Mouse (Mus musculus) forebrain, embryonic 11.5 days (tissue): ENCODE measurements around the gene Rbbp8nl. TPM values are rescaled to one million over a fixed set of nuclear protein-coding genes. Genes with fewer than 3 reads are reported as not detected.

Experiments used
- ATAC-seq: fragments of 200-750 bp; cut with Nextera tagmentation; replicated peaks from 2 replicates; pipeline ENCODE4 v1.8.0; 2017; ENCODE audit warnings: moderate TSS enrichment; ENCODE audit not compliant: low FRiP score
- DNase-seq: peaks from one replicate; pipeline ENCODE4 v3.0.0-alpha.2; 2017; ENCODE audit warnings: low spot score
- H3K27ac ChIP-seq: fragments of 300-500 bp; sonication (generic); 2 replicates; pipeline ENCODE4 v1.5.1; 2014; ENCODE audit warnings: low read depth, low read length
- H3K27me3 ChIP-seq: fragments of 300-500 bp; sonication (generic); 2 replicates; pipeline ENCODE4 v1.6.1; 2014; ENCODE audit warnings: mild to moderate bottlenecking, low read length, mixed read lengths; ENCODE audit not compliant: control insufficient read depth, insufficient read depth
- H3K36me3 ChIP-seq: fragments of 300-500 bp; sonication (generic); 2 replicates; pipeline ENCODE4 v1.6.1; 2014; ENCODE audit warnings: mild to moderate bottlenecking, low read length, moderate library complexity, mixed read lengths; ENCODE audit not compliant: control insufficient read depth, insufficient read depth
- H3K4me1 ChIP-seq: fragments of 300-500 bp; sonication (generic); replicated peaks from 2 replicates; pipeline ENCODE4 v1.6.1; 2014; ENCODE audit warnings: low read length, mixed read lengths; ENCODE audit not compliant: control insufficient read depth, insufficient read depth
- H3K4me2 ChIP-seq: fragments of 300-500 bp; sonication (generic); 2 replicates; pipeline ENCODE4 v1.6.1; 2014; ENCODE audit warnings: low read depth, mild to moderate bottlenecking, low read length, moderate library complexity, mixed read lengths; ENCODE audit not compliant: severe bottlenecking
- H3K4me3 ChIP-seq: fragments of 300-500 bp; sonication (generic); 2 replicates; pipeline ENCODE4 v1.5.1; 2014; ENCODE audit warnings: low read depth, low read length
- H3K9ac ChIP-seq: fragments of 300-500 bp; sonication (generic); 2 replicates; pipeline ENCODE4 v1.6.1; 2014; ENCODE audit warnings: low read length
- H3K9me3 ChIP-seq: fragments of 300-500 bp; sonication (generic); 2 replicates; pipeline ENCODE4 v1.6.1; 2016; ENCODE audit warnings: low read length, mixed read lengths; ENCODE audit not compliant: control insufficient read depth
- WGBS: fragments of 180-500 bp; shearing (Covaris S2); extraction: QIAGEN DNeasy Blood & Tissue Kit; methylation state at CpG from one replicate; pipeline ENCODE4 v1.1.7; 2014; 5-methylcytosine and 5-hydroxymethylcytosine counted together
- polyA plus RNA-seq: library from polyadenylated mRNA; unstranded; fragments of >200 nt; fragmentation: Nextera tagmentation; extraction: Ambion mirVana; gene quantifications from 2 replicates; pipeline ENCODE4 v1.2.1, GENCODE M21; 2014

Gene Rbbp8nl
- polyA plus RNA-seq, 1 experiment from 2014 or later: 0.08 TPM

DNA sequence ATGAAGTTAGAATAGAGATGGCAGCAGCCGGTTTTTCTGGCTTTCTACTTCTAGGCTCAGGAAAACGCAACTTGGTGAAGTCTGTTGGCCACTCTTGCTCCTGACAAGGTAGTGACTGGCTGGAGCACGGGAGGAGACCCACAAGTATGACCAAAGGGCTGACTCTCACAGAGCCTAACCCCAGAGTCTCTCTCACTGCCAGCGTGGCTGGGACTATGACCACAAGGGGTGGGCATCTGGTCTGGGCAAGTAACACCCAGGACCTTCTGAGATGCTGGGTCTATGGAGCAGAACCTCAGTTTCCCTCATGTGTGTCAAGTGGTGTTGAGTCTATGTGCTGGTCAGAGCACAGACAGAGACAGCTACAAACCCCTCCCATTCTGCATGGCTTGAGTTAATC is 13.3 kb downstream of the Rbbp8nl start:
- H3K4me2 ChIP-seq: no peak overlapping the region
- H3K9ac ChIP-seq: no peak overlapping the region
- ATAC-seq: no peak
- DNase-seq: no peak
- peaks cover 7% of the 10 kb centered on the region for H3K4me1 ChIP-seq
- no peaks in the 10 kb centered on the region for H3K9me3 ChIP-seq
- no peak overlapping the region for H3K27ac ChIP-seq
- H3K36me3 ChIP-seq: no peaks in the 10 kb centered on the region
- WGBS: 63% methylated on average over 4 of the region's 4 CpGs
- H3K27me3 ChIP-seq: peaks cover 2% of the 10 kb centered on the region; the same call in 1 of the 2 replicates
- H3K4me3 ChIP-seq: no peak overlapping the region

DNA sequence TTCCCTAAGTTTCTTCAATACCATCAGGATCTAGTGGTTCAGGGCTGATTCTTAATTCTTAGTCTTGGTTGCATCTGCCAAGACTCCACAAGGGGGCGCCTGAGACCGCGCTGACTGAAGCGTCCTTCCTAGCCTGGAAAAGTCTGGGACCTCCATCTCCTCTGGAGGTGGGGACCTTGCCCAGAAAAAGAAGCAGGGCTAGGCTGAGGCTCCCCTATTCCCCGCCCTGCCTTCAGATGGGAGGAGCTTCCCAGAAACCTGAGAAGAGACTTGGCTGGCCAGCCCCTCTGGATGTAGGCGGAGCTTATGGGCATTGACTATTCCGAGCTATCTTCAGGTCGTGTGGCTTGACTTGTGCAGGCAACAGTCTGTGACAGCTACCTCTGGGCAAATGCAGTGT is 13.8 kb downstream of the Rbbp8nl start:
- ATAC-seq: peak; percentile 32; the same call in 1 of the 2 replicates
- Histone ChIP-seq H3K4me3 (no peak overlapping the region), H3K4me1 (peaks cover 7% of the 10 kb centered on the region), H3K27ac (no peak overlapping the region), H3K4me2 (no peak overlapping the region), H3K9me3 (no peaks in the 10 kb centered on the region), H3K36me3 (no peaks in the 10 kb centered on the region), H3K9ac (no peak overlapping the region), H3K27me3 (peaks cover 2% of the 10 kb centered on the region; the same call in 1 of the 2 replicates)
- DNase-seq: peak; percentile 91
- 1% methylated on average over 8 of the region's 8 CpGs for WGBS

DNA sequence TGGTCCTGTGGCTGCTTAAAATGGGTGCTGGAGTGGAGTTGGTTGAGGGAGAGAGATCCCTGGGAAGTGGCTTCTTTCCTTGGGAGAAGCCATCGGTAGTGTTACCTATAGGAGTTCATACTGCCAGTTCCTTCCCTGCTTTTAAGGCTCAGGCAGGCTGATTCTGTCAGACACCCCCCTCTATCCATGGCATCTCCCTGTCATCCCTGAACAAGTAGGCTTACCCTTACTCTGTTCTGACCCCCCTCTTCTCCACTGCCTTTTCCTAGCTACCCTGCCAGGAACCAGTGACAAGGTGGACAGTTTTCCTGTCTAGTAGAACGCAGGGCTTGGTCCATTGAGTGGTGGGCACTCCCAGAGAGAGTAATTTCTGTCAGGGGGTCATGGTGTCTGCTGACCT is 15.2 kb downstream of the Rbbp8nl start:
- Histone ChIP-seq H3K27me3 (peaks cover 2% of the 10 kb centered on the region; the same call in 1 of the 2 replicates), H3K36me3 (no peaks in the 10 kb centered on the region), H3K4me3 (no peak overlapping the region), H3K27ac (no peak overlapping the region), H3K9ac (no peak overlapping the region), H3K9me3 (no peaks in the 10 kb centered on the region), H3K4me2 (no peak overlapping the region), H3K4me1 (peaks cover 7% of the 10 kb centered on the region)
- 83% methylated on average over 2 of the region's 2 CpGs for WGBS
- ATAC-seq (no peak), DNase-seq (no peak)

DNA sequence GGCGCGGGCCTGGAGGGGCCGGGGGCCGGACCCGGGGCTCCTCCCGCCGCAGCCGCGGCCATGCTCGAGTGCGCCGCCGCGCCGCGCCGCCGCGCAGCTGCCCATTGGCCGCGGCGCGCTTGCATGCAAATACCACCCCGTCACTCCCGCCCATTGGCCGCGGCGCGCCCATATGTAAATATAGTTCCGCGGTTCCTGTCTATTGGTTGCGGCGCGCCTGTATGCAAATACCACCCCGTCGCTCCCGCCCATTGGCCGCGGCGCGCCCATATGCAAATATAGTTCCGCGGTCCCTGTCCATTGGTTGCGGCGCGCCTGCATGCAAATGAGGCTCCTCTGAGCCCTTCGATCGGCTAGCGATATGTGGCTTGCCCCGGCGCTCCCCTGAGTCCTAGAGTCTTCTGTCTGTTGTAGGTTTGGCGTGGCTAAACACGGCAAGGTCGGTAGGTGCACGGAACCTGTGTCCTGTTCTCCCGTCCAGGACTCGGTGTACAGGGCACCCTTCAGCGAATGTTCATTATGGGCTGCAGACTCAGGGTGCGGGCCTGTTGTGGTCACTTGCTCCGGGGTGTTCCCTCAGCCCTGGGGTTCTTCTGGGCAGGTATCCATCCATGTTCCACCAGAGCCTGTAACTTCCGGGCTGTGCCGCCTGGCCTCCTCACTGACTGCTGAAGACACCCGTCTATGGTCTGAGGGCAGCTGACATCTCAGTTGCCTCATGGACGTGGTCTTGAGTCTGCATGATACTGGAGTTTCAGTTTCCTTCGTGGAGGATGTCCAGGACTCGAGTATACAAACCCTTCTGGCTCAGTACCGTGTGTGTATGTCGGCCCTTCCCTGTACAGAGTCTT is 16.1 kb downstream of the Rbbp8nl start, which contains the start of gene Cables2:
TSS of gene Cables2 (minus strand) at position 103 of the 851 bp plus-strand sequence.
- peak within 1 kb of the TSS; percentile 84 for H3K4me3 ChIP-seq
- peak; percentile 93 for ATAC-seq
- 8% methylated on average over 67 of the region's 68 CpGs for WGBS

DNA sequence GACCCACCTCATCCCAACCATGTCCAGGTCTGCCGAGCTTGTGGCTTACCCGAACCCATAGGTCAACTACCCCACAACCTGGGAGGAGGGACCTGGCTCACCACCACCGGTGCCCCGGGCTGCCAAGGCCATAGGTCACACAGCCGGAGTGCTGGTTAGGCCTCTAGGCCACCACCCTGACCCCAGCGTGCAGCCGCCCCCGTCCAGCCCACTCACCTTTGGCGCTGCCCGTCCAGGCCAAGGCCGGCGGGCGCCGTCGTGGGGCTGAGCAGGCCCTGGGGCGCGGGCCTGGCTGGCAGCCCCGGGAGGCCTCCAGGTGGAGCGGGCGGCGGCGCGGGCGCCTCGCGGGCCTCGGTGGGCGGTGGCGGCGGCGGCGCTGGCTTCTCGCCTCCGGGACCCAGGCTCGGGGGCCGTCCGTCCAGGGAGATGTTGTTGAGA is 16.8 kb downstream of the Rbbp8nl start:
- no peak overlapping the region for H3K27ac ChIP-seq
- DNase-seq (no peak), ATAC-seq (peak; percentile 31)
- peaks cover 7% of the 10 kb centered on the region for H3K4me1 ChIP-seq
- H3K4me3 ChIP-seq: peak overlapping the region; percentile 84
- no peaks in the 10 kb centered on the region for H3K36me3 ChIP-seq
- peak overlapping the region; percentile 94 for H3K4me2 ChIP-seq
- under 1% methylated on average over 25 of the region's 37 CpGs for WGBS
- peak overlapping the region; percentile 86 for H3K9ac ChIP-seq
- no peaks in the 10 kb centered on the region for H3K9me3 ChIP-seq
- peaks cover 2% of the 10 kb centered on the region; the same call in 1 of the 2 replicates for H3K27me3 ChIP-seq

More for the DNA sequence above, 16.1 kb downstream of the Rbbp8nl start, which contains the start of gene Cables2:
- peak within 1 kb of the TSS; percentile 86 for H3K9ac ChIP-seq
- DNase-seq: peak; percentile 98
- no peaks in the 10 kb centered on the region for H3K9me3 ChIP-seq
- H3K27me3 ChIP-seq: peaks cover 2% of the 10 kb centered on the region; the same call in 1 of the 2 replicates
- H3K27ac ChIP-seq: no peak within 1 kb of the TSS
- peak within 1 kb of the TSS; percentile 94 for H3K4me2 ChIP-seq
- H3K36me3 ChIP-seq: no peaks in the 10 kb centered on the region
- peaks cover 7% of the 10 kb centered on the region for H3K4me1 ChIP-seq

DNA sequence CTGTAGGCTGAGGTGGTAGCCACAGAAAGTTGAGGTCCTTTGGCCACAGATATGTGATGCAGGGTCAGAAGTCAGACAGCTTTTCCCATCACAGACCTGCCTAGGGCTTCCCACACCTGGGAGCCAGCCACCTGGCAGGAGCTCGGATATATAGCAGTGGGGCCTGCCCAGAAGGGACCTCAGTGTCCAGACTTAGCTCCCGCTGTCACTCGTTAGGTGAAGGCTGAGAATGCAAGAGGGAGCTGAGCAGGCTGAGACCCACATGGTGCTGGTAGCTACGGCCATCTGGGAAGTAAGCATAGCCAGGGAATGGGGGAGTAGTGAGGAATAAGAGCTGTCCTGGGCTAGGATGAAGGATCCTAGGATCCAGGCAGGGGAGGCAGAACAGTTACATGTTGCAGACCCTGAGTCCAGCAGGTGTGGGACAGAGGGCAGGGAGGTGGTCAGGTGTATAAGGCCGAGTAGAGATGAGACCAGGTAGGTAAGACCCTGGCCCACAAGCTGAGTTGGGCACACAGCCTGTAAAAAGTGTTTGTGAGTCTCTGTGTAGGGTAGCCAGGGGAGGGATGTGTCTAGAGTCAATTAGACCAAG is 17.8 kb downstream of the Rbbp8nl start:
- no peaks in the 10 kb centered on the region for H3K36me3 ChIP-seq
- peaks cover 7% of the 10 kb centered on the region for H3K4me1 ChIP-seq
- ATAC-seq (no peak), DNase-seq (no peak)
- 76% methylated on average over 5 of the region's 5 CpGs for WGBS
- H3K4me2 ChIP-seq: peak overlapping the region; percentile 94
- H3K9me3 ChIP-seq: no peaks in the 10 kb centered on the region
- H3K9ac ChIP-seq: peak overlapping the region; percentile 16; the same call in 1 of the 2 replicates
- no peak overlapping the region for H3K27ac ChIP-seq
- peak overlapping the region; percentile 84 for H3K4me3 ChIP-seq
- peaks cover 2% of the 10 kb centered on the region; the same call in 1 of the 2 replicates for H3K27me3 ChIP-seq

DNA sequence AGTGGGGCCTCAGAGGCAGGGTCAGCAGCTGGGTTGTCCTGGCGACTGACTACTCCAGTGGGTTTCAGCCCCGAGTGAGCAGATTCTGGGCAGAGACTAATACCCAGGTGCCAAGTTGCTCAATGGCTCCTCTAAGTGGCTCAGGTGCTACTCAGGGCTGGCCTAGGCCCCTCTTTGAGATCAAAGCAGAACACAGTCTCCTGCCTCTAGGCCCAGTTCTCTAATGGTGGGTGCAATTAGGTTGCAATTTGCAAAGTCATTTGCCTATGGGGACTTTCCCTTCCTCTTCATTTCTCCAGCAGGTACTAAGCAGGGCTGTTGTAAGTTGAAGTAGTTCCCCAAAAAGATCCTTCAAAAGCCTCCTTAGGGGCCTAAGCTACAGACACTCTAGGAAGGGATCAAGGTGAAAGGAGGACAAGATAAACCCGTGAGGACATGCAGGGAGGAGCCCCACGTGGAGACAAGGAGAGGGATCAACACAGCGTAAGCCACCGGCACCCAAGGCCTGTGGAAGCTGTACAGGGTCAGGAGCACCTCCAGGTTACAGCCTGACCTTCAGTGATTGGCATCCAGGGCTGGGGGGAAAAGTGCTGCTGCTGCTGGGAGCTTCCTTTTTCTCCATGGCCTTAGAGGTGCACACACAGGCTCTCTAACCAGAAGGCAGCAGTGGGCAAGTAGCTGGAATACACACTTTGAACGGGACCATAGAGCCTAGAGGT is 19.0 kb downstream of the Rbbp8nl start:
- WGBS: 82% methylated on average over 7 of the region's 7 CpGs
- H3K4me1 ChIP-seq: peaks cover 7% of the 10 kb centered on the region
- no peak for DNase-seq
- H3K9ac ChIP-seq: no peak overlapping the region
- H3K4me3 ChIP-seq: no peak overlapping the region
- no peaks in the 10 kb centered on the region for H3K36me3 ChIP-seq
- H3K27ac ChIP-seq: no peak overlapping the region
- H3K27me3 ChIP-seq: peaks cover 2% of the 10 kb centered on the region; the same call in 1 of the 2 replicates
- ATAC-seq: no peak
- no peak overlapping the region for H3K4me2 ChIP-seq
- H3K9me3 ChIP-seq: no peaks in the 10 kb centered on the region

DNA sequence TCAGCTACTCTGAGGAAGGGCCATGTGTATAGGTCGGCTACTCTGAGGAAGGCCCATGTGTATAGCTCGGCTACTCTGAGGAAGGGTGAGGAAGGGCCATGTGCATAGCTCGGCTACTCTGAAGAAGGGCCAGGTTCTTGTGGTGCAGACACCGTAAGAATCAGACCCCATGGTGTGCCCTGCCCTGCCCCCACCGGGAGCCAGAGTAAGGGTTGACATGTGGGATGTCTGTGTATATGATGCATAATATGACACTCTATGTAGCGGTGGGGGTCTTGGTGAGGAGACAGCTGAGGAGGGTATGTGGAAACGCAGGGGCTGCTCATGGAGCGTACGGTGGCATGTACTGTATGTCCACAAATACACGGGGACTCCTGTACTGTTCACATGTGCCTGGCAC is 20.4 kb downstream of the Rbbp8nl start:
- H3K27me3 ChIP-seq: peaks cover under 1% of the 10 kb centered on the region; the same call in 1 of the 2 replicates
- H3K4me1 ChIP-seq: peaks cover 7% of the 10 kb centered on the region
- no peaks in the 10 kb centered on the region for H3K9me3 ChIP-seq
- H3K4me2 ChIP-seq: no peak overlapping the region
- ATAC-seq (no peak), DNase-seq (no peak)
- no peaks in the 10 kb centered on the region for H3K36me3 ChIP-seq
- WGBS: 93% methylated on average over 10 of the region's 10 CpGs
- no peak overlapping the region for H3K27ac ChIP-seq
- no peak overlapping the region for H3K4me3 ChIP-seq
- no peak overlapping the region for H3K9ac ChIP-seq
